Mouse (Mus musculus) E14TG2a.4 (cell line): ENCODE data around the gene Exoc6b.

Experiments used
- H3K27me3 ChIP-seq: 2 replicates; pipeline ENCODE4 v1.6.1; 2014; ENCODE audit warnings: low read length, control low read depth; ENCODE audit not compliant: insufficient read depth
- H3K36me3 ChIP-seq: 2 replicates; pipeline ENCODE4 v1.6.1; 2014; ENCODE audit warnings: low read length, control low read depth; ENCODE audit not compliant: insufficient read depth
- H3K4me1 ChIP-seq: replicated peaks from 2 replicates; pipeline ENCODE4 v1.6.1; 2014; ENCODE audit warnings: low read depth, low read length, control low read depth
- H3K4me3 ChIP-seq: replicated peaks from 2 replicates; pipeline ENCODE4 v1.5.1; 2014; ENCODE audit warnings: mild to moderate bottlenecking, low read length
- H3K9me3 ChIP-seq: 2 replicates; pipeline ENCODE4 v1.6.1; 2014; ENCODE audit warnings: low read length, control low read depth
- CTCF ChIP-seq: conservative IDR thresholded peaks from 2 replicates; pipeline ENCODE4 v1.5.1; 2014; ENCODE audit warnings: low read length
- NANOG ChIP-seq: IDR thresholded peaks from 2 replicates; pipeline ENCODE4 v1.6.1; 2014; ENCODE audit warnings: borderline replicate concordance, low read length, mixed read lengths
- POU5F1 ChIP-seq: IDR thresholded peaks from 2 replicates; pipeline ENCODE4 v1.6.1; 2014; ENCODE audit warnings: low read length, borderline replicate concordance

Gene Exoc6b

DNA sequence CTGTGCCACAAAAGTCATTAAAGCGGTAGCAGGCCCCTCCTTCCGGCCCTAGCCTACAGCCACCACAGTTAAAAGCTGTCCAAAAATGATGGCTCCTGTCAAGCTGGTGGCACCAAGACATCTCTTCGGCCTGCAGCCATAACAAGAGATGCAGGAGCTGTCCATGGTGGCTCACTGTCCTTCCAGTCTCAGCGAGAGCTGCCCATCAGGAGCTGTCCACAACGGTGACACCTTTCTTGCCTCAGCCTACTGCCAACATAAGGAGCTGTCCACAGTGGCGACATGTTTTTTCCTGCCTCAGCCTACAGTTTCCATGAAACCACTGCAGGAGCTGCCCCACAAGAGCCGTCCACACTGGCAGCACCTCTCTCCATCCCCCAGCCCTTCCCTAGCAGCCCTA lies 395.2 kb downstream of the Exoc6b start:
- no peak for TF ChIP-seq POU5F1
- TF ChIP-seq CTCF, result no peak
- TF ChIP-seq NANOG, result no peak
- no peaks in the 10 kb centered on the region for H3K36me3 ChIP-seq
- no peak overlapping the region for H3K4me3 ChIP-seq
- H3K9me3 ChIP-seq, result 0 out of 2 replicates have a peak, but pooled peaks cover 5% of the 10 kb centered on the region
- H3K27me3 ChIP-seq, result no peaks in the 10 kb centered on the region
- no peaks in the 10 kb centered on the region for H3K4me1 ChIP-seq

DNA sequence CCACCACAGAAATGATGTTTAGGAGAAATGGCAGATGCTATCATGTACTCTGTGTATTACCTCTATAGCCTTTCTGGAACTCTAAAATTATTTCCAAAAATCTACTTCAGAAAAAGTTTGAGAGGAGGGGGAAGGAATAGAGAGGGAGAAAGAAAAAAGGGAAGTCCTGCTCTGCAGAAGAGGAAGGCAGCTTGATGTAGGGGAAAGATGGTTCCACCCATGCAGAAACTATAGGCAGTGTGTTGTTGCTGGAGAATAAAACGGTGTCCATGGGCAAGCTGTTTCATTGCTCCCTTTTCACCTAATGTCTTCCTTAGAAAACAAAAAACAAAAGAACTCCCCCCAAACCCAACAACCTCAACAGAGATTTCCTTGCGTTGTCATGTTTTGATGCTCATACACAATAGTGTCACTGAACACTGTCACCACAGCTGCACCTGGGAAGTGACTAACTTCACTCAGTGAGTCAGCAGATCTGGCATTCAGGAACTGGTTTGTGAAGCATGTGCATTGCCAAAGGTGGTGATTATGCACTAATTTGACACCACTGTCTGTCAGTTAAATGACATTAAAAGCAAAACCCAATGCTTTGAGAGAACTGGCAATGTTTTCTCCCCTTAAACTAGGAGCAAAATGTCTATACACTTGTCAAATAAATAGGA lies 407.7 kb downstream of the Exoc6b start:
- TF ChIP-seq NANOG, result no peak
- TF ChIP-seq CTCF, result no peak
- no peak for TF ChIP-seq POU5F1

DNA sequence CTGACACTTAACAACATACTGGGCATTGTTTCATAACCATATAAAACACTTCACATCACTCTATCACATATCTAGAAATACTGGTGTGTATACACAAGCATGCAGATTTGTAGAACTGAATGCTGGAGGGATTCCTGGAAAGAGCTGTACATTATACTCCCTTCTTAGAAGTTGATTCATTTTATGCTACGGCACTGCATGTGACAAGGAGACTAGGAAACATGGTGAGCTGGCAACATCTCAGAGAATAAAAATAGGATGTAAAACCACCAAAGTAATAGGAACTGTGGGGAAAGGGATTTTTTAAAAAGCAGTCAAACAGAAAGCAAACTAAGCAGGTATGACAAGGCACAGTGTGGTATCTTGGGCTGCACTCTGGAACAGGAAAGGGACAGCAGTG lies 408.3 kb downstream of the Exoc6b start:
- H3K9me3 ChIP-seq, result no peaks in the 10 kb centered on the region
- no peak overlapping the region for H3K4me3 ChIP-seq
- no peaks in the 10 kb centered on the region for H3K27me3 ChIP-seq
- H3K36me3 ChIP-seq, result no peaks in the 10 kb centered on the region
- no peak for TF ChIP-seq POU5F1
- TF ChIP-seq NANOG, result no peak
- TF ChIP-seq CTCF, result no peak
- no peaks in the 10 kb centered on the region for H3K4me1 ChIP-seq

More for the DNA sequence above, 407.7 kb downstream of the Exoc6b start:
- H3K9me3 ChIP-seq, result no peaks in the 10 kb centered on the region
- no peak overlapping the region for H3K4me3 ChIP-seq
- no peaks in the 10 kb centered on the region for H3K27me3 ChIP-seq
- H3K36me3 ChIP-seq, result no peaks in the 10 kb centered on the region
- no peaks in the 10 kb centered on the region for H3K4me1 ChIP-seq

- H3K4me1 ChIP-seq, result no peaks in the 10 kb centered on the region
- H3K4me3 ChIP-seq, result no peak overlapping the region
- TF ChIP-seq POU5F1, result no peak
- TF ChIP-seq CTCF, result no peak
- TF ChIP-seq NANOG, result no peak
- H3K9me3 ChIP-seq, result no peaks in the 10 kb centered on the region
- no peaks in the 10 kb centered on the region for H3K27me3 ChIP-seq
- no peaks in the 10 kb centered on the region for H3K36me3 ChIP-seq
Measured at GRCm38 (mm10) chr6:84657091-84657490, 412.2 kb downstream of the Exoc6b start.

GRCm38 (mm10) chr6:84656680-84657079 lies 412.6 kb downstream of the Exoc6b start:
- no peaks in the 10 kb centered on the region for H3K4me1 ChIP-seq
- H3K36me3 ChIP-seq, result no peaks in the 10 kb centered on the region
- no peaks in the 10 kb centered on the region for H3K9me3 ChIP-seq
- no peaks in the 10 kb centered on the region for H3K27me3 ChIP-seq
- TF ChIP-seq CTCF, result no peak
- no peak for TF ChIP-seq POU5F1
- no peak for TF ChIP-seq NANOG
- no peak overlapping the region for H3K4me3 ChIP-seq

DNA sequence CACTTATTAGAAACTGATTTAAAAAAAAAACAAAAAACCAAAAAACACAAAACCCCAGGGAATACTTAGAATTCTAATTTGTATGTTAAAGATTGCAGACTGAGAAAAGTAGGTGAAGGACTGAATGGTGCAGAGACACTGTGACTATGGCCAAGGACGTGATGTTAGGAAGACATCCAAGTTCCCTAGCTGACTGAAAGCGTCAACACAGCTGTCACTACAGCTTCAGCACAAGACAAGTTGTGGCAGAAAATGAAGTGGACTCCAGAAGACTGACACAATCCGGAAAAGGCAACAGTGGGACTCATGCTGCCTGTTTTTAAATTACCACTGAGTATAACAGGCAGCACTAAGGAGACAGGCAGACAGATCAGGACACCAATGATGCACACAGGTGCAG lies 417.4 kb downstream of the Exoc6b start:
- Histone ChIP-seq H3K9me3 (no peaks in the 10 kb centered on the region), H3K27me3 (no peaks in the 10 kb centered on the region), H3K4me1 (no peaks in the 10 kb centered on the region), H3K36me3 (no peaks in the 10 kb centered on the region), H3K4me3 (no peak overlapping the region)
- TF ChIP-seq CTCF (no peak), NANOG (no peak), POU5F1 (no peak)

GRCm38 (mm10) chr6:84647197-84647596 lies 422.1 kb downstream of the Exoc6b start:
- H3K4me1 ChIP-seq, result no peaks in the 10 kb centered on the region
- no peak for TF ChIP-seq NANOG
- H3K9me3 ChIP-seq, result no peaks in the 10 kb centered on the region
- H3K36me3 ChIP-seq, result no peaks in the 10 kb centered on the region
- no peaks in the 10 kb centered on the region for H3K27me3 ChIP-seq
- no peak overlapping the region for H3K4me3 ChIP-seq

DNA sequence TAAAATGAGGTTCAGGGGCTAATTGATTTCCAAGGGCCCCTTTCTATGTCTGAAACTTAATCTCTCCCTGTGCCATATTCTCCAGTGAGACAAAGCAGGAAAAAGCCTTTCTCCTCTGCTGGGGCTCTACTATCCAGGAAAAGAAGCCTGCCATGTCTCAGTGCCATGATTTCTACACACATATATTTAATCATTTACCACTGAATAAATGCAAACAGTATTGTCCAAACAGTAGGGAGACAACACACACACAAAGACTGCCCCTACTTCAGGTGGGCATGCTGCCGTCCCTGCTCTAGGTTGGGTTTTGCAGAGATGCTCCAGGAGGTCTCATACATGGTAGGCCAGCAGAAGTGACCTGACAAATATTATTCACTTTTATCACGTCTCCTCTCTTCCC lies 422.6 kb downstream of the Exoc6b start:
- Histone ChIP-seq H3K36me3 (no peaks in the 10 kb centered on the region), H3K4me1 (no peaks in the 10 kb centered on the region), H3K27me3 (no peaks in the 10 kb centered on the region), H3K4me3 (no peak overlapping the region), H3K9me3 (no peaks in the 10 kb centered on the region)
- TF ChIP-seq NANOG, result no peak
- TF ChIP-seq CTCF, result no peak
- no peak for TF ChIP-seq POU5F1

DNA sequence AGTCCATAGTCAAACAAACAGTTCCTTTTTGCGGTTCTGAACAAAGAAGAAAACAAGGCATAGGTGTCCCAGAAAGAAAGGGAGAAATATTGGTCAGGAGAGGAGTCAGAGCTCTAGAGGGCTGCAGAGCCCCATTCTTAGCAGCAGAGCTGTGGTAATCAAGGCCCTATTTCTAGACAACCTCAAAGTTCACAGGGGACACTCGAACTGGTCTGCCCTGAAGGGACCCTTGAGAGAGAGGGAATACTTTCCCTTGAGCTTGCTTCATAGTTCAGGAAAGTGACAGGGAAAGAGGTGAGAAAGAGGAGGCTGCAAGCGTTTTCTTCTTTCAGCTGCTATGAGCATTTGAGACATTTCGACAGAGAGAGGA lies 428.3 kb downstream of the Exoc6b start:
- peaks cover 6% of the 10 kb centered on the region for H3K4me1 ChIP-seq
- TF ChIP-seq NANOG, result no peak
- no peak for TF ChIP-seq POU5F1
- TF ChIP-seq CTCF, result no peak
- no peaks in the 10 kb centered on the region for H3K9me3 ChIP-seq
- H3K27me3 ChIP-seq, result no peaks in the 10 kb centered on the region
- no peak overlapping the region for H3K4me3 ChIP-seq
- H3K36me3 ChIP-seq, result no peaks in the 10 kb centered on the region
